19 mouse cellular contexts compared by ENCODE assay signal in genomic region chr8:8220395-8221031, GRCm38 (mm10).
DNase-seq lines count a peak whose midpoint lies in the region; ATAC-seq and TF ChIP-seq lines count a peak whose summit lies in the region.
"Had no signal": no experiment of that assay in that cellular context is flagged by ENCODE, and none has a peak within 500 bp of the region (broad histone marks: within the 10 kb centered on the region; RNA-seq: fewer than 3 reads in every experiment).

No protein-coding gene starts in this region.

- H3K4me1 ChIP-seq in forebrain, embryonic 14.5 days (ENCODE audit: control insufficient read depth, insufficient read depth, low read length) = peaks cover 3% of the 10 kb centered on the region; the same call in 1 of the 2 replicates
- no peaks in the 10 kb centered on the region for H3K4me1 ChIP-seq in forebrain, embryonic 16.5 days (replicated peaks; ENCODE audit: control insufficient read depth, insufficient read depth, low read length)
- H3K4me1 ChIP-seq in hindbrain, embryonic 11.5 days (replicated peaks; ENCODE audit: control insufficient read depth, insufficient read depth, low read length) = peaks cover 2% of the 10 kb centered on the region; the same call in 1 of the 2 replicates
- H3K4me1 ChIP-seq in hindbrain, postnatal 0 days (ENCODE audit: insufficient read depth, low read length) = no peaks in the 10 kb centered on the region
- H3K4me1 ChIP-seq in neural tube, embryonic 11.5 days (ENCODE audit: control insufficient read depth, insufficient read depth, low read length) = peaks cover 4% of the 10 kb centered on the region; the same call in 1 of the 2 replicates
- H3K4me1 ChIP-seq: embryonic facial prominence, embryonic 15.5 days; limb, embryonic 15.5 days had no signal

- H3K27me3 ChIP-seq in forebrain, embryonic 14.5 days (replicated peaks; ENCODE audit: control insufficient read depth, insufficient read depth, low read length) = no peaks in the 10 kb centered on the region
- H3K27me3 ChIP-seq in forebrain, embryonic 16.5 days (replicated peaks; ENCODE audit: control insufficient read depth, insufficient read depth, low read length) = no peaks in the 10 kb centered on the region
- H3K27me3 ChIP-seq in hindbrain, embryonic 11.5 days (ENCODE audit: control insufficient read depth, insufficient read depth, low read length) = no peaks in the 10 kb centered on the region
- H3K27me3 ChIP-seq in hindbrain, postnatal 0 days (ENCODE audit: insufficient read depth, low read length) = no peaks in the 10 kb centered on the region
- no peaks in the 10 kb centered on the region for H3K27me3 ChIP-seq in neural tube, embryonic 11.5 days (ENCODE audit: control insufficient read depth, insufficient read depth, low read length)
- H3K27me3 ChIP-seq: embryonic facial prominence, embryonic 15.5 days; limb, embryonic 15.5 days had no signal

- peak; percentile 47 for DNase-seq in forebrain, embryonic 14.5 days (ENCODE audit: low spot score)
- peak; percentile 51 for DNase-seq in hindbrain, embryonic 11.5 days (ENCODE audit: low spot score)
- DNase-seq in hindbrain, postnatal 0 days (ENCODE audit: low spot score) = no peak
- peak; percentile 48 for DNase-seq in neural tube, embryonic 11.5 days (ENCODE audit: low spot score)
- DNase-seq in left cerebral cortex, postnatal 25 days (ENCODE audit: low spot score in 2 of 2) = no peak
- DNase-seq in heart, adult 18-20 months = no peak
- DNase-seq: adrenal gland, adult 8-10 months; B cell, adult 2 months; cerebellum, adult 8-10 months; gastrocnemius, adult 2 months; heart, adult 11 months; kidney, adult 18-20 months; kidney, postnatal 36 days; lung, postnatal 14 days; right cerebral cortex, adult 18-20 months; thymus, adult 2 months had no signal

- no peak for TF ChIP-seq CTCF in hindbrain, postnatal 0 days (IDR thresholded peaks at IDR 0.05; ENCODE audit: low read depth)

- H3K36me3 ChIP-seq in forebrain, embryonic 14.5 days (ENCODE audit: control insufficient read depth, insufficient read depth, low read length) = no peaks in the 10 kb centered on the region
- no peaks in the 10 kb centered on the region for H3K36me3 ChIP-seq in forebrain, embryonic 16.5 days (ENCODE audit: control insufficient read depth, insufficient read depth)
- H3K36me3 ChIP-seq in hindbrain, embryonic 11.5 days (ENCODE audit: control insufficient read depth, insufficient read depth, low read length) = no peaks in the 10 kb centered on the region
- no peaks in the 10 kb centered on the region for H3K36me3 ChIP-seq in hindbrain, postnatal 0 days (ENCODE audit: insufficient read depth, low read length)
- H3K36me3 ChIP-seq in neural tube, embryonic 11.5 days (ENCODE audit: control insufficient read depth, insufficient read depth, low read length) = no peaks in the 10 kb centered on the region
- H3K36me3 ChIP-seq: embryonic facial prominence, embryonic 15.5 days; limb, embryonic 15.5 days had no signal

- H3K4me3 ChIP-seq in forebrain, embryonic 14.5 days (ENCODE audit: low read depth, low read length) = no peak overlapping the region
- H3K4me3 ChIP-seq in forebrain, embryonic 16.5 days (replicated peaks; ENCODE audit: low read length) = no peak overlapping the region
- no peak overlapping the region for H3K4me3 ChIP-seq in hindbrain, embryonic 11.5 days (ENCODE audit: low read depth, low read length)
- H3K4me3 ChIP-seq in hindbrain, postnatal 0 days (ENCODE audit: low read length) = no peak overlapping the region
- H3K4me3 ChIP-seq in neural tube, embryonic 11.5 days (ENCODE audit: low read depth, low read length) = no peak overlapping the region
- H3K4me3 ChIP-seq: embryonic facial prominence, embryonic 15.5 days; gastrocnemius, adult 2 months; limb, embryonic 15.5 days had no signal

- intact Hi-C loops in left cerebral cortex, postnatal 25 days (cut with DNase I) = no loop called here

- no peak overlapping the region for H3K9ac ChIP-seq in forebrain, embryonic 14.5 days (ENCODE audit: low read length)
- no peak overlapping the region for H3K9ac ChIP-seq in forebrain, embryonic 16.5 days (replicated peaks; ENCODE audit: low read depth, low read length)
- no peak overlapping the region for H3K9ac ChIP-seq in hindbrain, embryonic 11.5 days (ENCODE audit: low read depth, low read length)
- H3K9ac ChIP-seq in hindbrain, postnatal 0 days (replicated peaks; ENCODE audit: low read length) = no peak overlapping the region
- no peak overlapping the region for H3K9ac ChIP-seq in neural tube, embryonic 11.5 days (ENCODE audit: low read length)
- H3K9ac ChIP-seq: embryonic facial prominence, embryonic 15.5 days; limb, embryonic 15.5 days had no signal

- no peaks in the 10 kb centered on the region for H3K9me3 ChIP-seq in forebrain, embryonic 14.5 days (replicated peaks; ENCODE audit: control insufficient read depth, low read length)
- H3K9me3 ChIP-seq in forebrain, embryonic 16.5 days (ENCODE audit: control insufficient read depth, low read length) = no peaks in the 10 kb centered on the region
- no peaks in the 10 kb centered on the region for H3K9me3 ChIP-seq in hindbrain, embryonic 11.5 days (ENCODE audit: control insufficient read depth, low read length)
- no peaks in the 10 kb centered on the region for H3K9me3 ChIP-seq in hindbrain, postnatal 0 days (ENCODE audit: low read length)
- no peaks in the 10 kb centered on the region for H3K9me3 ChIP-seq in neural tube, embryonic 11.5 days (ENCODE audit: control insufficient read depth, low read length)
- H3K9me3 ChIP-seq: embryonic facial prominence, embryonic 15.5 days; limb, embryonic 15.5 days had no signal

- 52% methylated on average over 14 of the region's 14 CpGs for WGBS in forebrain, embryonic 14.5 days
- 49% methylated on average over 14 of the region's 14 CpGs for WGBS in forebrain, embryonic 16.5 days
- WGBS in hindbrain, embryonic 11.5 days = 44% methylated on average over 14 of the region's 14 CpGs
- 44% methylated on average over 14 of the region's 14 CpGs for WGBS in hindbrain, postnatal 0 days
- WGBS in neural tube, embryonic 11.5 days = 46% methylated on average over 14 of the region's 14 CpGs

- H3K4me2 ChIP-seq in forebrain, embryonic 14.5 days (ENCODE audit: low read length) = no peak overlapping the region
- H3K4me2 ChIP-seq in forebrain, embryonic 16.5 days (ENCODE audit: low read length) = no peak overlapping the region
- H3K4me2 ChIP-seq in hindbrain, embryonic 11.5 days (replicated peaks; ENCODE audit: low read depth, low read length) = peak overlapping the region; percentile 11; the same call in 1 of the 2 replicates
- H3K4me2 ChIP-seq in hindbrain, postnatal 0 days (ENCODE audit: low read depth, low read length) = 0 out of 2 replicates have a peak overlapping the region, but pooled peaks have one; percentile 3
- no peak overlapping the region for H3K4me2 ChIP-seq in neural tube, embryonic 11.5 days (ENCODE audit: low read depth)
- H3K4me2 ChIP-seq: embryonic facial prominence, embryonic 15.5 days; limb, embryonic 15.5 days had no signal

- H3K27ac ChIP-seq in forebrain, embryonic 14.5 days (ENCODE audit: low read depth, low read length) = no peak overlapping the region
- no peak overlapping the region for H3K27ac ChIP-seq in forebrain, embryonic 16.5 days (ENCODE audit: low read length)
- peak overlapping the region; percentile 62; the same call in 1 of the 2 replicates for H3K27ac ChIP-seq in hindbrain, embryonic 11.5 days (ENCODE audit: low read depth, low read length)
- H3K27ac ChIP-seq in hindbrain, postnatal 0 days = no peak overlapping the region
- H3K27ac ChIP-seq in neural tube, embryonic 11.5 days (ENCODE audit: low read depth, low read length) = 0 out of 2 replicates have a peak overlapping the region, but pooled peaks have one; percentile 10
- H3K27ac ChIP-seq: embryonic facial prominence, embryonic 15.5 days; gastrocnemius, adult 2 months; limb, embryonic 15.5 days had no signal

- ATAC-seq in forebrain, embryonic 14.5 days = peak; percentile 32; the same call in 1 of the 2 replicates
- no peak for ATAC-seq in forebrain, embryonic 16.5 days
- ATAC-seq in hindbrain, embryonic 11.5 days (ENCODE audit: low FRiP score) = peak; percentile 92
- ATAC-seq in hindbrain, postnatal 0 days = no peak
- ATAC-seq in neural tube, embryonic 11.5 days (ENCODE audit: insufficient read depth, low FRiP score, low TSS enrichment) = peak; percentile 91

Comparison
In these comparisons a context has a peak if more than half of its experiments do, and no peak if none do; other contexts are left out.
1. ATAC-seq: peak in forebrain, embryonic 14.5 days (single experiment), hindbrain, embryonic 11.5 days (single experiment) and neural tube, embryonic 11.5 days (single experiment); none in forebrain, embryonic 16.5 days (single experiment) and hindbrain, postnatal 0 days (single experiment).
2. DNase-seq: peak in forebrain, embryonic 14.5 days (single experiment), hindbrain, embryonic 11.5 days (single experiment) and neural tube, embryonic 11.5 days (single experiment); none in hindbrain, postnatal 0 days (single experiment), left cerebral cortex, postnatal 25 days (0 of 2) and heart, adult 18-20 months (0 of 2).
3. H3K27ac ChIP-seq: peak in hindbrain, embryonic 11.5 days (single experiment) and neural tube, embryonic 11.5 days (single experiment); none in forebrain, embryonic 14.5 days (single experiment), forebrain, embryonic 16.5 days (single experiment) and hindbrain, postnatal 0 days (single experiment).
4. H3K4me2 ChIP-seq: peak in hindbrain, embryonic 11.5 days (single experiment) and hindbrain, postnatal 0 days (single experiment); none in forebrain, embryonic 14.5 days (single experiment), forebrain, embryonic 16.5 days (single experiment) and neural tube, embryonic 11.5 days (single experiment).